Mouse (Mus musculus): ENCODE data around the gene Nav2. TPM values are rescaled to one million over a fixed set of nuclear protein-coding genes. Genes with fewer than 3 reads are reported as not detected.

The Nav2 gene
- polyA plus RNA-seq, 1 experiment from 2014 or later, result 25.8 TPM

DNA sequence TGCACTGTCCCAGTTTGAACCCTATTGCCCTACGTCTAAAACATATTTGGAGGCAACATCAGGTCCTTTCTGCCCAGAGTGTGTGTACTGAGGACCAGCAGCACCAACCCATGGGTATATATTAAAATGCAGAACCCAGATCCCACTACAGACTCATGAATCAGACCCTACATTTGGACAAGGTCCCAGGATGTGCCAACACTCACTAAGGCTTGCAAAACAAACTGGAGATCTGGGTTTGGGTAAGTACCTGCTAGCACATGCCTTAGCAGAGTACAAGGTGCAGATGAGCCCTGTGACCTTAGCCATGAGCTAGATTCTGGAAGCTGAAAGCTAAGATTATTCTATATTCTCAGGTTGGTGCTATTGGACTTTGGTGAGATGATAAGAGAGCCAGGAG, 192.8 kb downstream of the Nav2 start:
- Histone ChIP-seq H3K9ac (no peak overlapping the region), H3K4me3 (no peak overlapping the region), H3K4me1 (peaks cover 37% of the 10 kb centered on the region), H3K4me2 (replicated peaks) (no peak overlapping the region), H3K27me3 (no peaks in the 10 kb centered on the region), H3K27ac (no peak overlapping the region), H3K36me3 (no peaks in the 10 kb centered on the region), H3K9me3 (replicated peaks) (no peaks in the 10 kb centered on the region)
- 81% methylated on average over 1 of the region's 1 CpGs for WGBS
- ATAC-seq (ENCODE audit: low FRiP score), result no peak

DNA sequence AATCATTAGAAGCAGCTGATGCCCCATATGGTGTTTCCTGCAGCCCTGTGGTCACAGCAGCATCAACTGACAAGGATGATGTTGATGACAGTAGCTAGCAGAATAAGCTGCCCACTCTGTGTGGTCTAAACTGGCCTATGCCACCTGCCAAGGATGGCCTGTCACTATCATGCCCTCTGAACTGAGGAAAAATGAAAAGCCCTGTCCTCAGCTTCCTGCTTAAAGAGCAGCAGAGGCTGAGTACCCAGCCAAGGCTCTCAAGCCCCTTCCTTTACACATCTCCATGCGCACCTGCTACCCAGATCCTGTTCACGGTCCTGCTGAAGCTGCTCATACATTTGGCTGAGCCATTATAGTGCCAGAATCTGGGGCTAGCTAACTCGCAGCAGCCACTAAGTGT, 193.7 kb downstream of the Nav2 start:
- H3K4me2 ChIP-seq (replicated peaks), result no peak overlapping the region
- H3K36me3 ChIP-seq, result no peaks in the 10 kb centered on the region
- ATAC-seq (ENCODE audit: low FRiP score), result no peak
- no peaks in the 10 kb centered on the region for H3K9me3 ChIP-seq (replicated peaks)
- H3K9ac ChIP-seq, result no peak overlapping the region
- H3K27ac ChIP-seq, result peak overlapping the region; percentile 67
- H3K27me3 ChIP-seq, result no peaks in the 10 kb centered on the region
- H3K4me1 ChIP-seq, result peaks cover 44% of the 10 kb centered on the region
- 72% methylated on average over 3 of the region's 3 CpGs for WGBS
- no peak overlapping the region for H3K4me3 ChIP-seq

DNA sequence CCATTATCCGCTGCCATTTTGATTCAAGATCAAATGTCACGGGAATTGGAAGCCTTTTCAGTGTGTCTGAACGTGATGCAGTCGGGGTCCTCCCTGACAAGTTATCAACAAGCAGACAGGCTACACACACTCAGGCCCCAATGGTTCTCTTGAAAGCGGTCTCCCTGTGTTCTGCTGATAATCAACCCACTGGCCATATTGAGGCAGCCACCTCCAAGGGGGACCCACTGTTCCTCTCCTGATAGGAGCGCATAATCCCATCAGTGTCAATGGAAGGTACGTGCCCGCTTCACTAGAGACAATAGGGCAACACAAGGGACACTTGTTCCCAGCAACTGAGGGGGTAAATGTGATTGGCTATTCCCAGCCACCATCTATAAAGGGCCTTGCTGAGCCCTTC, 195.9 kb downstream of the Nav2 start:
- H3K4me1 ChIP-seq, result peaks cover 50% of the 10 kb centered on the region
- no peaks in the 10 kb centered on the region for H3K9me3 ChIP-seq (replicated peaks)
- H3K4me3 ChIP-seq, result no peak overlapping the region
- WGBS, result 24% methylated on average over 8 of the region's 8 CpGs
- peak overlapping the region; percentile 79 for H3K27ac ChIP-seq
- ATAC-seq (ENCODE audit: low FRiP score), result peak; percentile 82
- no peaks in the 10 kb centered on the region for H3K36me3 ChIP-seq
- H3K27me3 ChIP-seq, result no peaks in the 10 kb centered on the region
- H3K4me2 ChIP-seq (replicated peaks), result 0 out of 2 replicates have a peak overlapping the region, but pooled peaks have one; percentile 9
- H3K9ac ChIP-seq, result no peak overlapping the region

DNA sequence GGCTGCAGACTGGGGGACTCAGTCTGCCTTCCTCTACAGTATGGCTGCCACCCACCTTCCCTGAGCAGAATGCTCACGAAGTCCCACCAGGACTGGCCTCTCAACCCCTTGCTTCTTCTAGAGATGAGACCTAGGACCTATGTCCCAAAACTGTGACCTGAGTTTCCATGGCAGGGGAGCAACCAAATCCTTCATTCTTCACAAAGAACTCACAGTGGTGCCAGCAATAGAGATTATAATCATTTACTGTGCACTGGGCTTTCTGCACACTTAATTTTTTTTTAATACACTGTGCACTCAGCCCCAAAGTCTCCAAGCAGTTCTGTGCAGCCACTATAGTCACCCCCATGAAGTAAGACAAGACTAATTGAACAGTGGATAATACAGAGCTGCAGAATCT, 196.3 kb downstream of the Nav2 start:
- 41% methylated on average over 1 of the region's 1 CpGs for WGBS
- no peak for ATAC-seq (ENCODE audit: low FRiP score)
- H3K27ac ChIP-seq, result peak overlapping the region; percentile 79
- H3K27me3 ChIP-seq, result no peaks in the 10 kb centered on the region
- H3K36me3 ChIP-seq, result no peaks in the 10 kb centered on the region
- H3K4me1 ChIP-seq, result peaks cover 50% of the 10 kb centered on the region
- no peak overlapping the region for H3K9ac ChIP-seq
- H3K9me3 ChIP-seq (replicated peaks), result no peaks in the 10 kb centered on the region
- H3K4me3 ChIP-seq, result no peak overlapping the region
- 0 out of 2 replicates have a peak overlapping the region, but pooled peaks have one; percentile 9 for H3K4me2 ChIP-seq (replicated peaks)

DNA sequence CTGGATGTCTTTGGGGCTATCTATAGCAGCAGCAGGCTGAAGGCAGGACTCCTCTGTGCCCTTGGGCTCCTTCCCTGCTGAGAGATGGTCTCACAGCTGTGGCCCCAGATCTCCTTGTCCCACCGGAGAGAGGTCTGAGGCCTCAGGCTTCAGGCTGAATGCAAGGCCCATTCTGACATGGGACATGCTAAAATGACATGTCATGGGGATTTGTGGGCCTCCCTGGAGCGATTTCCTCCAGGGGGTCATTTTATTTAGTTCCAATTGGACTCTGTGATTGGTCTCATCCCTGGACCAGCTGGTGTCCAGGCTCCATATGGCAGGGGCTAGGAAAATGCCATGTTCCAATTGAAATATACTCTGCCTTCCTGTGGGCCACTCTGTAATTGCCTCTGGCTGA, 197.0 kb downstream of the Nav2 start:
- peak; percentile 69 for ATAC-seq (ENCODE audit: low FRiP score)
- peaks cover 47% of the 10 kb centered on the region for H3K4me1 ChIP-seq

DNA sequence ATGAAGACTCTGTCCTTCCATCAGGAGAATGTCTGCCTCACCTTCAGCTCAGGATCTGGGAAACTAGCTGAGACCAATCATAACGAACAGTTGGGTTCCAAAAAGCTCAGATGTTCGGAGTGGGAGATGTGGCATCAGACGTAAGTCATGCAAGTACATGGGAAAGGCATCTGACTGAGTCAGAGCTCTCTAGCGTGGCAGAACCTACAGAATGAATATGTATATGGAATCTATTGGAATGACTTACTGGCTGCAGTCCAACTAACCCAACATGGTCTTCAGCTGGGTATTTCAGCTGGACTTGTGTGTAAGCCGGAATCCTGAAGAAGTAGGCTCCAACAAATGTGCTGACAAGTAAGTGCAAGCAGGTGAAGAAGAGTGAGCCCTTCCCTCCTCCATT, 199.6 kb downstream of the Nav2 start:
- H3K4me2 ChIP-seq (replicated peaks), result no peak overlapping the region
- 82% methylated on average over 5 of the region's 5 CpGs for WGBS
- ATAC-seq (ENCODE audit: low FRiP score), result no peak
- H3K4me1 ChIP-seq, result peaks cover 36% of the 10 kb centered on the region
- no peak overlapping the region for H3K9ac ChIP-seq
- no peak overlapping the region for H3K27ac ChIP-seq
- no peaks in the 10 kb centered on the region for H3K27me3 ChIP-seq
- no peaks in the 10 kb centered on the region for H3K9me3 ChIP-seq (replicated peaks)
- no peaks in the 10 kb centered on the region for H3K36me3 ChIP-seq
- no peak overlapping the region for H3K4me3 ChIP-seq

More for the DNA sequence above, 197.0 kb downstream of the Nav2 start:
- WGBS, result 30% methylated on average over 2 of the region's 2 CpGs
- Histone ChIP-seq H3K4me3 (no peak overlapping the region), H3K9ac (no peak overlapping the region), H3K4me2 (replicated peaks) (no peak overlapping the region), H3K36me3 (no peaks in the 10 kb centered on the region), H3K27me3 (no peaks in the 10 kb centered on the region), H3K27ac (peak overlapping the region; percentile 79), H3K9me3 (replicated peaks) (no peaks in the 10 kb centered on the region)

DNA sequence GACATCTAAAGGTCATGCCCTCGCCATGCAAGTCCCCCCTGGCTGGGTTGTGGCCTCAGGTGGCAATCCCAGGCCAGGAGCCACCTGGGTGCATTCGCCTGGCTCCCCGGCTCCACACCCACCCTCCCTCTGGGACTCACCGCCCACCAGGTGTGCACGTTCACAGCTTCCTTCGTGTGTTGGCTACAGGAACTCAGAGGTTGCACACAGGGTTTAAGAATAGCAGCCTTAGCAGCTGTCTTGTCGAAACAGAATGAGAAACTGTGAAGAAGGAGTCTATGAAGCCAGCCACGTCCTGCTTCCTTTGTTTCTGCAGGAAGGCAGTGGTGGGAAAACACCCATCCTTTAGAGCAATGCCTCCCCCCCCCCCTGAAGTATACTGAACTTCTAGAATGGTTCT, 210.5 kb downstream of the Nav2 start:
- ATAC-seq (ENCODE audit: low FRiP score), result no peak

DNA sequence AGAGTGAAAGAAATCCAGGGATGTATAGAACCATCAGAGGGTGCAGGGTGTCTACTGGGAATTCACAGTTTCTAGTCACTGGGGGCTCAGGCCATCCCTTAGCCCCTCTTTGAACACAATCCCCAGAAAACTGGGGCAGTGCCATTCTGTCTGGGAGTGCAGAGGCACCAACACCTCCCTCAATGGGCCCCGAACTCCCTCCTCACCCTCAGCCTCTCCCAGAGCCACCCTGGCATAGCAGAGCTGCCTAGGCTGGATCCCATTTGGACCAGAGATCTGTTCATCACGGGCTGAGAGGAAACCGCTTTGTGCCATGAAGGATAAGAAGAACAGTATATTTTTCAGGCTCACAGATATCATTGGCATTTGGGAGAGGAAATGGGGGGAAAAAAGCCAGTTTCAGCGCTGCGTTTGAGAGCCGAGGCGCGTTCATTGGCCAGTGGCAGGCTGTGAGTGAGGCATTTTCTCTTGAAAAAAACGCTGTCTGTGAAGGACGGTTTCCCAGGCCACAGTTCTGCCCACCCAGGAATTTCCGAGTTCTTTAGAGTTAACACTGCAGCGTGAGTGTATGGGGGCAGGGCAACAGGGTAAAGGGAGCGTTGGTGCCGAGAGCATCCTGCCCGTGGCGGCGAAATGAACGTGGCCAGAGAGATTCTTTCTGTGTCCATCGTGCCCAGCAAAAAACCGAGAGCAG, 211.4 kb downstream of the Nav2 start:
- peak overlapping the region; percentile 18 for H3K4me3 ChIP-seq
- peaks cover 9% of the 10 kb centered on the region for H3K27me3 ChIP-seq
- H3K36me3 ChIP-seq, result no peaks in the 10 kb centered on the region
- peak; percentile 60 for ATAC-seq (ENCODE audit: low FRiP score)
- peak overlapping the region; percentile 55 for H3K4me2 ChIP-seq (replicated peaks)
- 22% methylated on average over 20 of the region's 20 CpGs for WGBS
- no peaks in the 10 kb centered on the region for H3K9me3 ChIP-seq (replicated peaks)
- H3K27ac ChIP-seq, result peak overlapping the region; percentile 70
- peaks cover 28% of the 10 kb centered on the region for H3K4me1 ChIP-seq
- H3K9ac ChIP-seq, result peak overlapping the region; percentile 35

More for the DNA sequence above, 210.5 kb downstream of the Nav2 start:
- Histone ChIP-seq H3K27ac (no peak overlapping the region; the same call in 1 of the 2 replicates), H3K4me1 (peaks cover 28% of the 10 kb centered on the region), H3K36me3 (no peaks in the 10 kb centered on the region), H3K9ac (no peak overlapping the region), H3K4me2 (replicated peaks) (no peak overlapping the region), H3K9me3 (replicated peaks) (no peaks in the 10 kb centered on the region), H3K27me3 (peaks cover 9% of the 10 kb centered on the region), H3K4me3 (no peak overlapping the region)
- WGBS, result 59% methylated on average over 8 of the region's 8 CpGs

DNA sequence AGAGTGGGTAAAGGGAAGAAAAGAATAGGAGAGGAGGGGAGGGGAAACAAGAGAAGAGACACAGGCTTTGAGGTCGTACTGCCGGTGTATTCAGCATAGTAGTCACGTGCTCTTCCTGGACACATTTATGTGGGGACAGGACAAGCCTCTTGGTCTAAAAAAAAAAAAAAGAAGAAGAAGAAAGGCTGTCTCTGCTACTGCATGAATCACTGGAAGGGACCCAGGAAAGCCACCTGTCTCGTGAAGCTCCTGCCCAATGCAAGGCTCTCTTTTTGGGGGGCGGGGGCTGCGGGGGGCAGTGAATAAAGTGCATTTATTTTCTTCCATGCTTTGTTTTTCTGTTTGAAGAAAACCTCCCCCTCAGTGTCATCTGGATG, 212.0 kb downstream of the Nav2 start:
- WGBS, result 27% methylated on average over 6 of the region's 6 CpGs
- no peaks in the 10 kb centered on the region for H3K9me3 ChIP-seq (replicated peaks)
- no peaks in the 10 kb centered on the region for H3K36me3 ChIP-seq
- peaks cover 28% of the 10 kb centered on the region for H3K4me1 ChIP-seq
- peak overlapping the region; percentile 70 for H3K27ac ChIP-seq
- H3K9ac ChIP-seq, result peak overlapping the region; percentile 35
- peak overlapping the region; percentile 18 for H3K4me3 ChIP-seq
- H3K27me3 ChIP-seq, result peaks cover 9% of the 10 kb centered on the region
- peak; percentile 39 for ATAC-seq (ENCODE audit: low FRiP score)
- H3K4me2 ChIP-seq (replicated peaks), result peak overlapping the region; percentile 55

DNA sequence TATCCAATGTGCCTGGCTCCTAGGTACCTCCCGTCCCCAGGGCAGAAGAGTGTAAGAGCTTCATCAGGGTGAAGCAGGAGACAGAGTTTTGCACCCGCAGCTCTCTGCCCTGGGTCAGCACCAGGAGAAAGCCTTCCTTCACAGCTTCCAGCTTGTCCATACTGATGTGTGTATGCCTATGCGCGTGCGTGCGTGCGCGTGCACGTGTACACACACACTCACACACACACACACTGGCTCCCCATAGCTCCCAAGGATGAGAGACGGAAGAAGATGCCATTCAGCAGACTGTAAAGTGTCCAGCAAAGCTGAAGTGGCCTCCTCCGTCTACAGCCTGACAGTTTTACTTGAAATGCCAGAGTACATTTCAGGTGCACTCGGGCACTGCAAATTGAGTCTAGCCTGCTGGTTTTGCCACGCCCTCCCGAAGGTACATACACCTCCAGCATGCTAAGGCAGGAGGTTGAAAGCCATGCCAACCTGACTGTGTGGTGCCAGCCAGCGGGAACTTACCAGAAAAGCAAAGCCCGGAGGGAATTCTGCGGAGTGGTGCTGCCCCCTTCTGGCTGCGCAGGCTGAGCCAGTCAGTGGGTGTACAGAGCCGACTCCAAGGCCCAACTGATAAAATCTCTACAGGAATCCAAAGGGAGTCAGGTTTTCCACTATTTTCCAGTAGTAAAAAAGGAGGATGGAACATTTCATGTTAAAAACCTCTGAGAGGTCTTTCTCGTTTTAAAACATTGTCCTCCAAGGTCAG, 212.6 kb downstream of the Nav2 start:
- Histone ChIP-seq H3K4me3 (no peak overlapping the region), H3K4me2 (replicated peaks) (peak overlapping the region; percentile 55), H3K4me1 (peaks cover 28% of the 10 kb centered on the region), H3K36me3 (no peaks in the 10 kb centered on the region), H3K9me3 (replicated peaks) (no peaks in the 10 kb centered on the region), H3K9ac (peak overlapping the region; percentile 5; the same call in 1 of the 2 replicates), H3K27ac (peak overlapping the region; percentile 70), H3K27me3 (peaks cover 9% of the 10 kb centered on the region)
- WGBS, result 32% methylated on average over 20 of the region's 20 CpGs
- peak; percentile 70 for ATAC-seq (ENCODE audit: low FRiP score)

DNA sequence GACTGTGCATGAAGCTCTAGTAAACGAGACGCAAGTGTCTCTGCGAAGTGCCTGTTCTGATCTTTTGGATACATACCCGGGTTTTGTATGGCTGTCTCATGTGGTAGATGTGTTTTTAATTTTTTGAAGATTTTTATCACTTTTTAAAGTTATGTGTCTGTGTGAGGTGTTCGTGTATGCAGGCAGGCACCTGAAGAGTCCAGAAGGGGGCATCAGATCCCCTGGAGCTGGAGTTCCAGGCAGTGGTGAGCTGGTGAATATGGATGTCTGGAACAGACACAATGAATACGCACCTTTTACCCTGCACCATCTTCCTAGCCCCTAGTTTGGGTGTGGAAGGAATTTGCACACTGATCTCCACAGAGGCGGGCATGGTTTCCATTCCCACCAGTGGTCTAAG, 214.0 kb downstream of the Nav2 start:
- no peaks in the 10 kb centered on the region for H3K9me3 ChIP-seq (replicated peaks)
- H3K27me3 ChIP-seq, result peaks cover 9% of the 10 kb centered on the region
- H3K9ac ChIP-seq, result no peak overlapping the region
- no peak for ATAC-seq (ENCODE audit: low FRiP score)
- no peak overlapping the region for H3K4me2 ChIP-seq (replicated peaks)
- peaks cover 28% of the 10 kb centered on the region for H3K4me1 ChIP-seq
- no peaks in the 10 kb centered on the region for H3K36me3 ChIP-seq
- WGBS, result 72% methylated on average over 7 of the region's 7 CpGs
- H3K27ac ChIP-seq, result no peak overlapping the region
- no peak overlapping the region for H3K4me3 ChIP-seq

DNA sequence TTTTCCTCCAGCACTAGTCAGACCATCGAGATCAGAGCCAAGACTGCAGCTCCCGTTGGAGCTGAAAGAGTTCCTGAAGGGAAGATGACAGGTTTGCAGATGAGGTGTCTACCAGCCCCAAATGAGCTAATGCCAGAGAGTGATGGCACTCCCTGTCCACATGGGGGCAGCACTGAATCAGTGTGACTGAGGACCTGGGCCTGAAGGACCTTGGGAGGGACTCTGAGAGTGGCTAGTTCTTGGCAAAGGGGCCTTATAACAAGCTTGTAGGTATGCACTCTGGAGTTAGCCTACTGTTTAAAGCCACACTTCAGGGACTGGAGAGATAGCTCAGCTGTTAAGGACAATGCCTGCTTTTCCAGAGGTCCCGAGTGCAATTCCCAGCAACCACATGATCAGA, 217.0 kb downstream of the Nav2 start:
- no peak overlapping the region for H3K4me3 ChIP-seq
- no peaks in the 10 kb centered on the region for H3K36me3 ChIP-seq
- peaks cover 8% of the 10 kb centered on the region for H3K4me1 ChIP-seq
- H3K9ac ChIP-seq, result no peak overlapping the region
- H3K27ac ChIP-seq, result no peak overlapping the region
- WGBS, result 40% methylated on average over 3 of the region's 3 CpGs
- H3K9me3 ChIP-seq (replicated peaks), result no peaks in the 10 kb centered on the region
- no peak for ATAC-seq (ENCODE audit: low FRiP score)
- no peak overlapping the region for H3K4me2 ChIP-seq (replicated peaks)
- H3K27me3 ChIP-seq, result peaks cover 9% of the 10 kb centered on the region

Data from hindbrain, embryonic 12.5 days (tissue).